Mouse (Mus musculus) megakaryocyte progenitor cell, adult 5-6 weeks (primary cell): Measurements from ENCODE around the gene Vamp4. TPM values are rescaled to one million over a fixed set of nuclear protein-coding genes. Genes with fewer than 3 reads are reported as not detected.
A peak's percentile ranks its signal among the peaks of the same experiment; 100 is the strongest.
"Not testable (repeated sequence)": the region's sequence is repeated elsewhere in the genome, so short reads cannot be mapped to it uniquely, and the experiment has no call there.

ENCODE experiments used
- ATAC-seq: replicated peaks from 2 replicates; pipeline ENCODE4 v1.8.0; 2016; ENCODE audit warnings: mild to moderate bottlenecking, moderate TSS enrichment, inconsistent platforms; ENCODE audit not compliant: poor library complexity
- total RNA-seq, 2 experiments: library from RNA; stranded (forward) in 1 of 2; stranded (reverse) in 1 of 2; fragments of 157-497, 149-512 nt in 1 of 2; fragments of 200-1000 nt in 1 of 2; gene quantifications; 2 replicates each; pipeline versions ENCODE4 v1.2.3 to v1.2.4; 2015 to 2017

Vamp4 gene
- total RNA-seq, 2 experiments from 2014 or later, result 25.9 to 41.7 TPM

- ATAC-seq, result no peak
Measured at GRCm38 (mm10) chr1:162588606-162589005, 18.3 kb downstream of the Vamp4 start.

GRCm38 (mm10) chr1:162589443-162589842 is 19.1 kb downstream of the Vamp4 start:
- ATAC-seq, result no peak

- peak; percentile 52 for ATAC-seq
Measured at GRCm38 (mm10) chr1:162590415-162590997, 20.2 kb downstream of the Vamp4 start.

GRCm38 (mm10) chr1:162597379-162598102 is 27.2 kb downstream of the Vamp4 start:
- peak; percentile 72 for ATAC-seq

GRCm38 (mm10) chr1:162599617-162600016 is 29.3 kb downstream of the Vamp4 start:
- no peak for ATAC-seq

GRCm38 (mm10) chr1:162601288-162601687 is 31.0 kb downstream of the Vamp4 start:
- ATAC-seq, result no peak

GRCm38 (mm10) chr1:162608127-162608526 is 37.8 kb downstream of the Vamp4 start:
- no peak for ATAC-seq

- ATAC-seq, result no peak
Measured at GRCm38 (mm10) chr1:162609633-162610250, 39.4 kb downstream of the Vamp4 start.

- ATAC-seq, result no peak
Measured at GRCm38 (mm10) chr1:162611191-162611590, 40.9 kb downstream of the Vamp4 start.

- ATAC-seq, result peak; percentile 76
Measured at GRCm38 (mm10) chr1:162615511-162615910, 45.2 kb downstream of the Vamp4 start.

GRCm38 (mm10) chr1:162620487-162620886 is 50.2 kb downstream of the Vamp4 start:
- ATAC-seq, result peak; percentile 35; the same call in 1 of the 2 replicates

GRCm38 (mm10) chr1:162623895-162624294 is 53.6 kb downstream of the Vamp4 start:
- ATAC-seq, result no peak

- ATAC-seq, result peak; percentile 95
Measured at GRCm38 (mm10) chr1:162625229-162625628, 54.9 kb downstream of the Vamp4 start.

- ATAC-seq, result not testable (repeated sequence)
Measured at GRCm38 (mm10) chr1:162627821-162628220, 57.5 kb downstream of the Vamp4 start.

- ATAC-seq, result not testable (repeated sequence)
Measured at GRCm38 (mm10) chr1:162628326-162628725, 58.0 kb downstream of the Vamp4 start.

GRCm38 (mm10) chr1:162635291-162635931 is 65.1 kb downstream of the Vamp4 start:
- ATAC-seq, result not testable (repeated sequence)

- no peak for ATAC-seq
Measured at GRCm38 (mm10) chr1:162636516-162636915, 66.2 kb downstream of the Vamp4 start.

- no peak for ATAC-seq
Measured at GRCm38 (mm10) chr1:162638535-162638934, 68.2 kb downstream of the Vamp4 start.

- ATAC-seq, result no peak
Measured at GRCm38 (mm10) chr1:162639051-162639750, 68.9 kb downstream of the Vamp4 start, which contains the start of gene Myoc. Gene Myoc (plus strand): TSS chr1:162639155.

- no peak for ATAC-seq
Measured at GRCm38 (mm10) chr1:162639861-162640260, 69.5 kb downstream of the Vamp4 start.

GRCm38 (mm10) chr1:162642591-162642990 is 72.3 kb downstream of the Vamp4 start:
- no peak for ATAC-seq
